Mouse (Mus musculus) myocyte (in vitro differentiated cells): ENCODE data around the gene Plcb4. TPM values are rescaled to one million over a fixed set of nuclear protein-coding genes. Genes with fewer than 3 reads are reported as not detected.

Experiments
- H3K27me3 ChIP-seq: one replicate; pipeline ENCODE4 v1.6.1; 2011; ENCODE audit not compliant: control insufficient read depth, insufficient read depth, insufficient read length
- H3K36me3 ChIP-seq: one replicate; pipeline ENCODE4 v1.6.1; 2011; ENCODE audit not compliant: control insufficient read depth, insufficient read depth
- H3K4me2 ChIP-seq: one replicate; pipeline ENCODE4 v1.6.1; 2011; ENCODE audit warnings: low read depth, control low read depth
- H3K4me3 ChIP-seq: one replicate; pipeline ENCODE4 v1.5.1; 2011; ENCODE audit warnings: mild to moderate bottlenecking, control low read depth, moderate library complexity
- H3K79me2 ChIP-seq: one replicate; pipeline ENCODE4 v1.6.1; 2011; ENCODE audit not compliant: control insufficient read depth, insufficient read depth
- H3ac ChIP-seq: one replicate; pipeline ENCODE4 v1.6.1; 2011; ENCODE audit not compliant: control insufficient read depth, insufficient read length
- CEBPB ChIP-seq: IDR thresholded peaks from 2 replicates; pipeline ENCODE4 v1.6.1; 2011; ENCODE audit warnings: mild to moderate bottlenecking, moderate library complexity; ENCODE audit not compliant: poor library complexity, insufficient read depth, severe bottlenecking
- E2F4 ChIP-seq: IDR thresholded peaks from one replicate; pipeline ENCODE4 v1.6.1; 2011; ENCODE audit warnings: mild to moderate bottlenecking, control low read depth, moderate library complexity; ENCODE audit not compliant: insufficient read depth
- MAX ChIP-seq: IDR thresholded peaks from one replicate; pipeline ENCODE4 v1.6.1; 2011; ENCODE audit warnings: low read depth, mild to moderate bottlenecking, control low read depth
- MYOD1 ChIP-seq, 3 experiments: IDR thresholded peaks; one replicate each; pipeline ENCODE4 v1.6.1; 2011; ENCODE audit warnings: control low read depth in 2 of 3, low read depth in 2 of 3, mild to moderate bottlenecking in 2 of 3, moderate library complexity in 1 of 3; ENCODE audit not compliant: insufficient read length in 2 of 3, control insufficient read depth in 1 of 3
- MYOG ChIP-seq, 3 experiments: IDR thresholded peaks; one replicate each; pipeline ENCODE4 v1.6.1; 2011; ENCODE audit warnings: control low read depth in 2 of 3, low read depth in 2 of 3, mild to moderate bottlenecking in 2 of 3; ENCODE audit not compliant: insufficient read length in 2 of 3, control insufficient read depth in 1 of 3, insufficient read depth in 1 of 3
- POLR2A ChIP-seq: IDR thresholded peaks from one replicate; pipeline ENCODE4 v1.6.1; 2011; ENCODE audit warnings: low read depth, mild to moderate bottlenecking, control low read depth, moderate library complexity; ENCODE audit not compliant: insufficient read length
- POLR2AphosphoS2 ChIP-seq: IDR thresholded peaks from one replicate; pipeline ENCODE4 v1.6.1; 2011; ENCODE audit warnings: low read depth, control low read depth; ENCODE audit not compliant: insufficient read length
- REST ChIP-seq: IDR thresholded peaks from one replicate; pipeline ENCODE4 v1.6.1; 2011; ENCODE audit warnings: mild to moderate bottlenecking, control low read depth, moderate library complexity; ENCODE audit not compliant: insufficient read depth, insufficient read length
- SRF ChIP-seq: IDR thresholded peaks from one replicate; pipeline ENCODE4 v1.6.1; 2011; ENCODE audit warnings: low read depth; ENCODE audit not compliant: control insufficient read depth, insufficient read length
- TCF12 ChIP-seq: IDR thresholded peaks from one replicate; pipeline ENCODE4 v1.6.1; 2011; ENCODE audit warnings: mild to moderate bottlenecking, control low read depth; ENCODE audit not compliant: poor library complexity, insufficient read depth, severe bottlenecking
- TCF3 ChIP-seq: IDR thresholded peaks from one replicate; pipeline ENCODE4 v1.6.1; 2011; ENCODE audit warnings: low read depth, control low read depth; ENCODE audit not compliant: insufficient read length
- USF1 ChIP-seq: IDR thresholded peaks from one replicate; pipeline ENCODE4 v1.6.1; 2011; ENCODE audit warnings: low read depth, mild to moderate bottlenecking, control low read depth, moderate library complexity
- polyA plus RNA-seq: library from polyadenylated mRNA; unstranded; fragments of >200 nt; fragmentation: generic; extraction: Trizol; gene quantifications from one replicate; pipeline ENCODE4 v1.2.1, GENCODE M21; 2012; ENCODE audit warnings: missing spikeins

Gene Plcb4
- 5.3 TPM for polyA plus RNA-seq

DNA sequence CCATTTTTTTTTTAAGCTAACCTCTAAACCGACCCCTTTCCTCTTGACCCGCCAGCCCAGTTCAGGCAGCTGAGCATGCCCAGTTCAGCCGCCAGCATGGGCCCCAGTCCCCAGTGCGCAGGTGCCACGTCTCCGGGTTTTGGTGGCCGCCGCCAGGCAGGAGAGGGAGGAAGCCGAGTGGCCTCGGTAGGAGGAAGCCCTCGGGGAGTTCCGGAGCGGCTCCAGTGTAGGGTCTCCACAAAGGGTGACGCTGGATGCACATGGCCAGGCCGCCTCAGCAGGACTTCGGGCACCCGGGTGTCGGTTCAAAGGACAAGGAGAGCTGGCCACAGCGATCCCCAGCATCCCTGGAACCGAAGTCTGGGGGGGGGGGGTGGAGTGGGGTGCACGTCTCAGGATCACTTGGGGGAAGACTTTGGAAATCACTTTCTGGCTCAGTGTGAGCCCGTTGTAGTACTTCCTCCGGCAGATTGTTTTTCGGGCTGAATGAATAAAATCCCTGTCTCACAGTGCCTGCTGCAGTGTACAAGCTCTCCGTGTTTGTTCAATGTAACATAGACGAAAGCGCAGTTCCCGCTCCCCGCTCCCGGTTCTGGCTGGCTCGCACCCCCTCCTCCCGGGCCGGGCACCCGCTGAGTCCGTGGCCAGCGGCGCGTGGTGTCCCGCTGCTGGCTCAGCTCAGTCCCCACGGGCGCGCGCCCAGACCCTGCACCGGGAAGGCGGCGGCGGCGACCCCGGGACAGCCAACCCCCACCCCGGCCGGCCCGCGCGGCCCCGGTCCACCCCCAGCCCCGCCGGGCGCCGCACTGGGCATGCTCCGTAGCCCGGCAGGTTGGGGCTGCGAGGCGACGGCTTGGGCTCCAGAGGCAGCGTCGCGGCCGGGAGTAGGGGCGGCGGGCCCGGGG is at the start of gene Plcb4:
Gene Plcb4 (plus strand): TSS at position 526 of the 905 bp plus-strand sequence.
- H3K79me2 ChIP-seq, result peaks cover 5% of the 10 kb centered on the region
- no peaks in the 10 kb centered on the region for H3K36me3 ChIP-seq
- TF ChIP-seq MYOG (IDR thresholded peaks at IDR 0.05; ENCODE audit: control insufficient read depth in 1 of 3, insufficient read depth in 1 of 3, insufficient read length in 2 of 3, low read depth in 2 of 3), result peak in 2 of 3 experiments; percentile 34 to 82
- no peak for TF ChIP-seq CEBPB
- peak; percentile 77 for TF ChIP-seq POLR2AphosphoS2
- TF ChIP-seq REST, result no peak
- no peak for TF ChIP-seq SRF
- TF ChIP-seq POLR2A, result peak; percentile 83
- TF ChIP-seq MYOD1 (IDR thresholded peaks at IDR 0.05; ENCODE audit: control insufficient read depth in 1 of 3, insufficient read length in 2 of 3, low read depth in 2 of 3), result peak in 2 of 3 experiments; percentile 49 to 65
- no peaks in the 10 kb centered on the region for H3K27me3 ChIP-seq
- peak within 1 kb of the TSS; percentile 53 for H3K4me3 ChIP-seq
- peak within 1 kb of the TSS; percentile 66 for H3ac ChIP-seq
- peak within 1 kb of the TSS; percentile 75 for H3K4me2 ChIP-seq

DNA sequence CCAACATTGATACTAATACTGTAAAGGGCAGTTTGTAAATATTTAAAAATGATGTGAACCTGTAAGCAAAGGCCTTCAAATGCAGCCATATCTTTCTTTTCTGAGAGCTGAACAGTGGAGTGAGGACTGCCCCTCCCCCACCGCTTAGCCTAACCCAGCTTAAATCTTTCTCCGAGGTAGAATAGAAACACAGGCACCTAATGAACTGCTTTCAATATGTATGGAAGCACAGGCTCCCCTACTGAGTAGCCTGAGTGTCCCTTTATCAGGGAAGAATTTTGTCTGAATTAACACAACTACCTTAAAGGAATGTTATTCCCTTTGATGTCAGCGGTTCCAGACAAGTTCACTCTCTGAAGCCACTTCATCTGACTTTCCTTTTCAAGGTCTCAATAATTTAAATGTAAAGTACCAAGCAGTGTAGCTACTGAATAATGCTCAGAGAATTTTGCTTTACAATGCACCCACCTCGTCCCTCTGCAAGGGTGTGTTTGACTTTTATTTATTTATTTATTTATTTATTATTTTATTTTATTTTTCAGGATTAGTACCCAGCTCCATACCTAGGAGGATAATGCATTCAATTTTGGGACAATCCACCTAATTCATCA is 44.1 kb upstream of the Plcb4 start:
- no peak overlapping the region for H3K4me3 ChIP-seq
- no peaks in the 10 kb centered on the region for H3K36me3 ChIP-seq
- TF ChIP-seq MYOG (IDR thresholded peaks at IDR 0.05; ENCODE audit: control insufficient read depth in 1 of 3, insufficient read depth in 1 of 3, insufficient read length in 2 of 3, low read depth in 2 of 3) (no peak), E2F4 (no peak), POLR2A (no peak), REST (no peak), TCF3 (no peak), TCF12 (no peak), USF1 (no peak), MYOD1 (IDR thresholded peaks at IDR 0.05; ENCODE audit: control insufficient read depth in 1 of 3, insufficient read length in 2 of 3, low read depth in 2 of 3) (no peak), SRF (no peak), MAX (no peak), CEBPB (no peak), POLR2AphosphoS2 (no peak)
- H3K79me2 ChIP-seq, result no peaks in the 10 kb centered on the region
- H3K4me2 ChIP-seq, result no peak overlapping the region
- no peak overlapping the region for H3ac ChIP-seq
- no peaks in the 10 kb centered on the region for H3K27me3 ChIP-seq

DNA sequence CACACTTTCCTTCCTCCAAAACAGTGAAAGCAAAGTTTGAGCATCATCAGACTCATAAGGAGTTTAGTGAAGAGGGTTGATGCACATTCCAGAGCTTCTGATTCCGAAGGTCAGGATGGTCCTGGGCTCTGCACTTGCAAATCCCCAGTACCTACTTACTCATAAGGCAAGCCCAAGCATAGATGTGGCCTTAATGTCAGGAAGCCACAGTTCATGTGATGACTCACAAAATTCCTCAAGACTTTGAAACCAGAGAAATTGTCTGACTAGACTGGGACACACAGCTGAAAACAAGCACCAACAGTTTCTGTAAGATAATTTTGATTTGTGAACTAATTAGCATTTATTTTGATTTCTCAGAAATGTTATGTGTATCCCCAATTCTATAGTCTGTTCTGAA is 42.7 kb upstream of the Plcb4 start:
- Histone ChIP-seq H3K4me2 (peak overlapping the region; percentile 9), H3K79me2 (no peaks in the 10 kb centered on the region), H3ac (no peak overlapping the region), H3K36me3 (no peaks in the 10 kb centered on the region), H3K27me3 (no peaks in the 10 kb centered on the region), H3K4me3 (no peak overlapping the region)
- TF ChIP-seq TCF12, result no peak

DNA sequence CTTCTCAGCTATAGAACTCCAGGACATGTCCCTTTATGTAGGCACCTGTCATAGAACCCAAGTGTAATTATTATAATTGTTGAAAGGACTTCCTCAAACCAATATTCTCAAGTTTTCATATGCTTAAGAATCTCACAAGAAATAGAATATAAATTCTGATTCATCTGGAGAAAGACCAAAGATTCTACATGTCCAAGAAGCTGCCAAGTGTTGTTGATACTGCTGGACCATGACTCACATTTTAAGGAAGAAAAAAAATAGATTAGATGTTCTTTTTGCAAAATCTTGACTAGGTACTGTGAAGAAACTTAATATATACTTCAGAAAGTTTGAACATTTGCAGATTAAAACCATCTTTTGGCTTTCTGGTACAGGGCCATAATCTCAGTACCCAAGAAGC is 40.3 kb upstream of the Plcb4 start:
- Histone ChIP-seq H3K36me3 (no peaks in the 10 kb centered on the region), H3K4me2 (no peak overlapping the region), H3K27me3 (no peaks in the 10 kb centered on the region), H3ac (no peak overlapping the region), H3K79me2 (no peaks in the 10 kb centered on the region), H3K4me3 (no peak overlapping the region)
- TF ChIP-seq TCF3, result no peak
- no peak for TF ChIP-seq POLR2A
- TF ChIP-seq SRF, result no peak
- TF ChIP-seq TCF12, result no peak
- no peak for TF ChIP-seq MYOG (IDR thresholded peaks at IDR 0.05; ENCODE audit: control insufficient read depth in 1 of 3, insufficient read depth in 1 of 3, insufficient read length in 2 of 3, low read depth in 2 of 3)
- no peak for TF ChIP-seq MAX
- TF ChIP-seq CEBPB, result no peak
- TF ChIP-seq USF1, result no peak
- no peak for TF ChIP-seq E2F4
- no peak for TF ChIP-seq MYOD1 (IDR thresholded peaks at IDR 0.05; ENCODE audit: control insufficient read depth in 1 of 3, insufficient read length in 2 of 3, low read depth in 2 of 3)
- no peak for TF ChIP-seq REST
- no peak for TF ChIP-seq POLR2AphosphoS2
